Mouse (Mus musculus) kidney, adult 8-10 months (tissue): ENCODE data around the gene Tbx1.

Experiments
- DNase-seq, 2 experiments: peaks; one replicate each; pipeline ENCODE4 v3.0.0; 2022

The Tbx1 gene

DNA sequence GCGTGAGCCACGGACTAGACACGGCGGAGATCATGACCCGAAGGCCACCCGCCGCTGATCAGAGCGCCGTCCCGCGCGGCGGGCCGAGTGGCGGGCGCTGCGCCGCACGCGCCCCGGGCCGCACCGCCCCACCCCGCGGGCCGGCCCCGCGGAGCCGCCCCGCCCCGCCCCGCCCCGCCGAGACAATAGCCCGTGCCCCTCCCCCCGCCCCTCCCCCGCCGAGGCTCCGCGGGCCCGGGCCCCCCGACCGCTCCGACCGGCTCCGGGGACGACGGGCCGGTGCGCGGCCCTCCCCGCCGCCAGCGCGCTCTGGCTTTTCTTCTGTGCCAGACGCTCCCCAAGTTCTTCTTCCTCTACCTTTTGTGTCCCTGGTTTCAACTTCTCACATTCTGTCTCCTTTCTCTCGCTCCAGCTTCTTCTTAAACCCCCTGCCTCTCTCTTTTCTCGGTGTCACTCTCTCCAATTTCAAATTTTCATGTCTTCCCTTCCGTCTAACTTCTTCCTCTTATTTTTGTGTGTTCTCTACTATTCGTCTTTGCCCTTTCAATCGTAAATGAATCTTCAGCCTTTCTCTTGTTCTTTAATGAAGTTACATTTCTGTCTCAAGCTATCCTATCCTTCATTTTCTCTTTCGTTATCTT, 3.4 kb downstream of the Tbx1 start:
- no peak for DNase-seq

GRCm38 (mm10) chr16:18586076-18586905, 4.2 kb downstream of the Tbx1 start:
- no peak for DNase-seq

DNA sequence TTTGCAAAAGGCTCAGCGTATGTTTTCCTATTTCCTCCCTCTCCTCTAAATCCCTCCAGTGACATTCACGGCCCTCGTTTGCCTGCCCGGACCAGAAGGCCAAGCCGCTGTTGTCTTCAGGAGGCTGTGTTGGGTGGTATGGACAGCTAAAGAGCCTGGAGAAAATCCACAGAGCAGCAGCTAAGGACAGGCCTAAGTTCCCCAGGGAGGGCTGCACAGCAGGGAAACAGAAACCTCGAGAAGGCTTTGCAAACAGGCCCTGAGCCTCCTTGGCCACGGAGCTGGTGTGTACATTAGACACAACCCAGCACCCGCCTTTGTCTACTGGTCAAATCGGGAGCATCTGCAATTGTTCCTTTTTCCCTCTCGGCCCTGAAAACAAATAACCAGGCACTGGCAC, 4.8 kb downstream of the Tbx1 start:
- no peak for DNase-seq

DNA sequence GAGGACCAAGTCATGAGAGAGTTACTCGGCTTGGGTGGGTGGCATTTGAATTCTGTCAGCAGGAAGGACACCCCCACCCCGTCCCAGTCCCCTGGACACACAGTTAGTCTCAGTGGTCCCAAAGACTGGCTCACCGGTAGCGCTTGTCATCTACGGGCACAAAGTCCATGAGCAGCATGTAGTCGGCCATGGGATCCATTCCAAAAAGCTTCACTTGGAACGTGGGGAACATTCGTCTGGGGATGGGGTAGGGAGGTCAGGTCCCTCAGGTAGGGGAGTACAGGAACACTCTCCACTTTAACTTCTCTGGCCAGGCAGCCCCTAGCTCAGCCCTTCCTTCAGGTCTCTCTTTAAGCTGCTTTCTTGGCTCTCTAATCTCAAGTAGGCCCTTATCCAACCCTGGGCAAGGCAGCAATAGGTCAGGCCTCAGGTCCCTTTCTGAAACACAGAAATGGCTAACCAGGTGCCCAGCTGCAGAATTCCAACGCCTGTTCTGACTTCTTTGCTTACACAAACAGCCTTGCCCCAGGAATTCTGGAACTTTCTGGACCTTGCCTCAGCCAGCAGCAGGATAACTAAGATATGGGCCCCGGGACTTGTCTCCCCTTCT, 5.5 kb downstream of the Tbx1 start:
- no peak for DNase-seq

- DNase-seq, result no peak
Observed at GRCm38 (mm10) chr16:18583673-18584357, 6.7 kb downstream of the Tbx1 start.

DNA sequence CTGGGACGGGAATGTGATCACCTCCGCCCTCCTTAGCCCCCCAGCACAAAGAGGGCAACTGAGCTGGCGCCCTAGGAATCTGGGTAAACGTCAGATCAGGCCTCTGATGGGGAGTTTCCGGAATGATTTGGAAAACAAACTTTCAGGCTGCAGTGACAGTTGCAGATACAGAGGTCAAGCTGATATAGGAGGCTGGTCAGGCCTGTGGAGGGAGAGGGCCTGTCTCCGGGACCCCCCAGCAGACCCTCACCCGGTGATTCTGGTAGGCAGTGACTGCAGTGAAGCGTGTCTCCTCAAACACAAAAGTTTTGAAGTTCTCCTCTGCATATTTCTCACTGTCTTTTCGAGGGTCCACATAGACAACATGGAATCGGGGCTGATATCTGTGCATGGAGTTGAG, 7.3 kb downstream of the Tbx1 start:
- DNase-seq, result no peak

DNA sequence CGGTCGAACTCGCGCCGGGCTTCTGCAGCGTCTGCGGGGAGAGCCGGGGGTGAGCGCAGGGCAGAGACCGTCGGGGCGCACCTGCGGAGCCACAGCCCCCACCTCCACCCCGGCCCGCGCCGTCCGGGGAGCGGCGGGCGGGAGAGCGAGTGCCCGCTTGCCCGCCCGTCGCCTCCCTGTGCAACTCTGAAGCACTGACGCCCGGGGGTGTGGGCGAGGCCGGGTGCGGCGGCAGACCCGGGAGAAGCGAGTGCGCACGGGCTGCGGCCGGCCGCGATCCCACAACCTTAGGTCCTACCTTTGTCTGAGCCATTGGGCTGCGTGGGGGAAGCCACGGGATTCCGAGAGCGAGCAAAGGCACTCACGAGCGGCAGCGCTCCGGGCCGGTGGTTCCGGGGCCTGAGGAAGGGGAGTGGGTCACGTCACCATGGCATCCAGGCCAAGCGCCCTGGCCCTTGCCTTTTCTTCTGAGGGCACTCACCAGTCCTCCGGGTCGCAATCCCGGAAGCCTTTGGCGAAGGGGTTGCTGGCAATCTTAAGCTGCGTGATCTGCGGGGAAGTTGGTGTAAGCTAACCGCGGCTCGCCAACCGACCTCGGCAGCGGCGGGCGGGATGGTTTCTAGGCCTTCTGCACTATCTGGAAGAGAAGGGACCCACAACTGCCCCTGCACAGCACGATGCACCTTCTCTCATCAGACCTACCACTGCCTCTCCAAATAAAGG, 7.9 kb downstream of the Tbx1 start:
- DNase-seq, result no peak

DNA sequence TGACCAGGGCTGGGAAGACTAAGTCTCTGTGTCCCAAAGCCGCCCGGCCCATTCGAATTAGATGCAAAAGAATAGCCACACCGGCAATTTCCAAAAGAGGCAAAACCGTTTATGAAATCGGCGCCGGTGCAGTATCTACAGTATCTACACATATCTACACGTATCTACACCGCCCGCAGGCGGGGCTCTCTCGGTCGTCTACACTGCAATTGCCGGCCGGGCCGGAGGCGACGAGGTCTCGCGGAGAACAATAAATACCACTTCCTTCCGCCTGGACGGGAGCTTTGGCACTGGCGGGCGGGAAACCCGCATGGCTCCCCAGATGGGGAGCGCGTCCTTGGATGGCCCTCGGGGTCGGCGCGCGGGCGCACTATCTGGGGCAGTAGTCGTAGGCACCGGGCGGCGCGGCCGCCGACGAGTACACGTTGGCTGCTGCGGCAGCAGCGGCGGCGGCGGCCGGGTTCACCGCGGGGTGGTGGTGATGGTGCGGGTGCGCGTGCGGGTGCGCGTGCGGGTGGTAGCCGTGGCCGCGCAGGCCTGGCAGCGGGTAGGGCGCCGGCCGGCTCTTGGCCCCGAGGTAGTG, 8.8 kb downstream of the Tbx1 start:
- DNase-seq, result no peak

GRCm38 (mm10) chr16:18581050-18581622, 9.3 kb downstream of the Tbx1 start:
- no peak for DNase-seq

DNA sequence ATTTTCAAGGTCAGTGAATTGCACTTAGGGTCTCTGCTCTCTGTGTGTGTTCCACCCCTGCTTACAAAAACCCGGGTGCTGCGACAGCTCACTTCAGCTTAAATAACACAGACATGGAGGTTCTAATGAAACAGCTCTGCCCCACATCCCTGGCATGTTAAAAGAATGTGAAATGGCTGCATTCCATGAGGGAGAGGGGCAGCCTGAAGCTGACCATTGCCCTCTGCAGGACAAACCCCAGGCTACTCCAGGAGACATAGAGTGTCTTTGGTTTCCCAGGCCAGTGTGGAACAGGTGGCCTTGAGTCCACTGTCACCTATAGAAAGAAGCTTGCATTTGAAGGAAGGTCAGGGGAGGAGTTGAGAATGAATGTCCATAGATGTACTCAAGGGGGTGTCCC, 10.1 kb downstream of the Tbx1 start:
- DNase-seq, result no peak

DNA sequence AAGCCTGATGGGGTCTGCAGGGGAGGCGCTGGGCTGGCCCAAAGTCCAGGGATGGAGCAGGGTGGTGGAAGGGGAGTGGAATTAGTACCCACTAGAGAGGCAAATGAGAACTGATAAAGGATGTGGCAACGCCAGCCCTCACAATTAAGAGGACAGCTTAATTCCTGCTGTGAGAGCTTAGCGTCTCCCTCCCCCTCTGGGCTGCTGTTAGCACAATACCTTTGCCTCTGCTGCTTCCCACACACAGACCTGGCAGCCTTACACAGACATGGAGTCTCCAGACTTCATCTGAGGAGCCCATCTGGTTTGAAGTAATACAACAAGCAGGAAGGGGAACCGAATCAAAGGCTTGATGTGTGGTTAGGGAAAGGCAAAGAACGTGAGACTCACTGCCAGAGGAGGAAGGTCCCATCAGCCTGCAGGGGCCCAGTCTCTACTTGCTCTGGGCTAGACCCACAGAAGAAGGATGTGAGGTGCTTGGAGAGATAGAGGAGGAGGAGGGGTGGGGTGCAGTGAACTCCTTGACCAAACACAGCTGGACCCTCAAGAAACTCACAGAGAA, 12.8 kb downstream of the Tbx1 start:
- no peak for DNase-seq

GRCm38 (mm10) chr16:18577071-18577470, 13.4 kb downstream of the Tbx1 start:
- DNase-seq, result no peak

DNA sequence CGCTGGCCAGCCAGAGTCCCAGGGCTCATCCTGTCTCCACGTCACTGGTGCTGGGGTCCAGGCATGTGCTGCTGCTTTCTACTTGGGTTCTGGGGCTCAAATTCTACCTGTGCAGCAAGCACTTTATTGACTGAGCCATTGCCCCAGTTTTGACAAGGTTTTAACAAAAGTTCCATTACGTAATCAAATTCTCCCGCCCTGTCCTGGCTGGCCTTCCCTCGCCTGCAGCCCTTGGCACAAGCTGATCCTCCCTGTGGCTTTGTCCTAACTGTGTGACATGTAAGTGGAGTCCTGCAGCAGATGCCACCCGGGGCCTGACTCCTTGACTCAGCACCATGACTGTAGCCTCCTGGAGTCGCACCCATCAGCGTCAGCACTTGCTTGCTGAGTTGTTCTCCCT, 16.3 kb downstream of the Tbx1 start:
- DNase-seq, result no peak

- DNase-seq, result no peak
Observed at GRCm38 (mm10) chr16:18568599-18568998, 21.9 kb downstream of the Tbx1 start.

DNA sequence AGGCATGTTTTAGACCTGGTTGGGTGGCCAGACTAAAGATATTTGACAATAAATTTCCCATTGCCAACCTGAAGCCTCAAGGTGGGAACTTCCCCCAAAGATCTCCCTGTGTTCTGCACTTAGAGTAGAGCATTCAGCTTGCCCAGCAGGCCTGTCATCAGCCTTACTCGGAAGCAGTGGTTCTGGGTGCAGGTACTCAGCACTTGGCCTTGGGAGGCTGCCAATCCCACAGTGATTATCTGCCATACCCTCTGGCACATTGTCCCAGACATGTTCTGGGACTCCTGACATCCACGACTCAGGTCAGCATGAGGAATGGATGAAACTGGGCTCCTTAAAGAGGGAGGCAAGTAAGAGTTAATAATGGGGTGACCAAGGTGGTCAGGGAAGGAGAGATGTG, 26.0 kb downstream of the Tbx1 start:
- DNase-seq, result no peak

DNA sequence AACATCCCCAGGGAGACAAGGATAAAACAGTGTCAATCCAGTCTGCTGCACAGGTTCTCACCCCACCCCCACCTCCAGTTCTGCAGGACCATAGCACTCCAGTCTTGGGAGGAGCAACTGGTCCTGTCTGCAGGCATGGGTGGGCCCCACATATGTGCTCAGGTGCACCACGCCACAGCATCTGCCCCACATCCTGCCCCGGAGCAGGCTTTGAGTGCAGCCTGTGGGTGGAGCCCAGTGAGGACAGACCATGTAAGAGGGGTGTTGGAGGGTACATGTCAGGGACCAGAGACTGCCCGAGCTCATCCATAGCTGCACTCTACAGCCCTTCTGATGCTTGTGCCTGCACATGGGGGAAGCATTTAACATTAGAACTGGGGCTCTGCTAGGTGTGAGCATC, 34.0 kb downstream of the Tbx1 start:
- no peak for DNase-seq

DNA sequence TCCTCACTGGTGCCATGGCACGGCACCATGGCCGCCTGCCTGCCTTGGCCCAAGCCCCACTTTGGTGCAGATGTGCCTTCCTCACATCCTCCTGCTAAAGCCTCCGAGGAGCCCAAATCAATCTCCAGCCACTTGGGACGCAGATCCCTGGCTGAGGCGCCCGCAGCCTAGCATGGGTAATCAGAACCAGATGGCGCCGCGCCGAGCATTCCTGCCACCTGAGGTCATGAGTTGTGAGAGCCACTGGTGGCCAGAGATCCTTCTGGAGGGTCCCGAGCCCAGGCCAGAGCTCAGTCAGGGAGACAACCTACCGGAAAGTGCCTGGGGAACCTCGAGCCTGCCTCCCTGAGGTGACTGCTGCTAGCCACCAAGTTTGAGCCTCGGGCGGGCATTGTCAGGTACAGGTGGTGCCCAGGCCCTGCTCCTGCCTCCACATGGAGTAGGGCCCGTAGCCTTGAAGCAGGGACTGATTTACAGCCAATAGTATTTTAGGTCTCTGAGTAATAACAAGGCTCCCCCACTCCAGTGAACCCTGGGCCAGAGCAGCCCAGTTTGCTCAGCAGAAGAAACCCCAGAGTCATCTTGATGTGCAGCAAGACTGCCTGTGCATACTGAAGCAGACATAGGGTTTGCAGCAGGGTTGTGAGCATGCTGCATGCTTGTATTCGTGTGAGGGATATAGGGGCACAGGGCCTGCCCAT, 35.1 kb downstream of the Tbx1 start:
- no peak for DNase-seq

DNA sequence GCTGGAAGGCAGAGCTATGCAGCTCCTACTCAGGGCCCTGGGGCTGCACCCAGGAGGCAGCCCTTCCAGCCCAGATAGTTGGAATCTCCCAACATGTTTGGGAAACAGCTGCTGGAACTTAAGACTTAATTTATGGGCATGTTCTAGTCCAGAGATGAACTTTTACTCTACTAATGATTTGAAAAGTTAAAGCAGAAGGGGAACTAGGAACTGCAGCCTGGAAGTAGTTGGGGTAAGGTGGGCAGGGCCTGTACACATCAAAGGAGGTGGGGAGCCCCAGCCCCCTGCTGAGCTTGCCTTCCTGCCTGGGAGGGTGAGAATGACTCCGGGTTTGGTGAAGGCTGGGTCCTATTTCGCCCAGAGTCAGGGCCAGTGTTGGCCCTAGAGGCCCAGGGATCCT, 35.8 kb downstream of the Tbx1 start:
- DNase-seq, result no peak

- no peak for DNase-seq
Observed at GRCm38 (mm10) chr16:18552106-18552710, 38.3 kb downstream of the Tbx1 start.

- DNase-seq, result no peak
Observed at GRCm38 (mm10) chr16:18551604-18552003, 38.9 kb downstream of the Tbx1 start.

- no peak for DNase-seq
Observed at GRCm38 (mm10) chr16:18547891-18548290, 42.6 kb downstream of the Tbx1 start.
